Mouse (Mus musculus) CH12.LX (cell line): Measurements from ENCODE around the gene Olfr213. TPM values are rescaled to one million over a fixed set of nuclear protein-coding genes. Genes with fewer than 3 reads are reported as not detected.
"Not testable (repeated sequence)": the region's sequence is repeated elsewhere in the genome, so short reads cannot be mapped to it uniquely, and the experiment has no call there.

ENCODE experiments used
- DNase-seq: peaks from one replicate; pipeline ENCODE4 v3.0.0-alpha.2; 2013; ENCODE audit errors: extremely low read depth
- H3K27ac ChIP-seq: 2 replicates; pipeline ENCODE4 v1.5.1; 2012; ENCODE audit warnings: low read depth, mild to moderate bottlenecking, control low read depth, moderate library complexity; ENCODE audit not compliant: insufficient read depth
- H3K27me3 ChIP-seq: replicated peaks from 2 replicates; pipeline ENCODE3; 2012; ENCODE audit warnings: inconsistent platforms
- H3K36me3 ChIP-seq, 2 experiments: replicated peaks in 1 of 2; 2 replicates each; pipeline versions ENCODE3 to v1.6.1; 2012; ENCODE audit warnings: inconsistent platforms in 1 of 2, low read length in 1 of 2, mild to moderate bottlenecking in 1 of 2, mixed read lengths in 1 of 2, moderate library complexity in 1 of 2; ENCODE audit not compliant: control insufficient read depth in 1 of 2, insufficient read depth in 1 of 2
- H3K4me1 ChIP-seq, 2 experiments: 2 replicates each; pipeline ENCODE4 v1.6.1; 2012; ENCODE audit warnings: inconsistent platforms in 1 of 2, moderate library complexity in 1 of 2; ENCODE audit not compliant: insufficient read depth in 2 of 2, control insufficient read depth in 1 of 2
- H3K4me2 ChIP-seq: 2 replicates; pipeline ENCODE4 v1.6.1; 2012; ENCODE audit warnings: low read depth, mild to moderate bottlenecking, control low read depth; ENCODE audit not compliant: poor library complexity, insufficient read depth, severe bottlenecking
- H3K4me3 ChIP-seq, 3 experiments: fragments of 150-350 bp in 1 of 3; sonication (generic) in 1 of 3; replicated peaks in 1 of 3; 2 replicates each; pipeline versions ENCODE3 to v1.5.1; 2011 to 2012; ENCODE audit warnings: low read depth in 2 of 3, low read length in 2 of 3, mild to moderate bottlenecking in 2 of 3, moderate library complexity in 2 of 3, control low read depth in 1 of 3, improper control_type of control experiment in 1 of 3, inconsistent platforms in 1 of 3, mixed read lengths in 1 of 3; ENCODE audit not compliant: poor library complexity in 1 of 3
- H3K79me2 ChIP-seq: replicated peaks from 2 replicates; pipeline ENCODE4 v1.6.1; 2012; ENCODE audit warnings: mild to moderate bottlenecking, moderate library complexity; ENCODE audit not compliant: control insufficient read depth, poor library complexity, insufficient read depth, severe bottlenecking; ENCODE audit errors: extremely low read depth
- H3K9ac ChIP-seq: 2 replicates; pipeline ENCODE4 v1.6.1; 2012; ENCODE audit warnings: low read depth, mild to moderate bottlenecking, control low read depth, moderate library complexity; ENCODE audit not compliant: insufficient read depth
- H3K9me3 ChIP-seq: replicated peaks from 2 replicates; pipeline ENCODE3; 2012; ENCODE audit warnings: low read length, inconsistent platforms, mixed read lengths
- BHLHE40 ChIP-seq: IDR thresholded peaks from 2 replicates; pipeline ENCODE4 v1.6.1; 2011; ENCODE audit warnings: mild to moderate bottlenecking, low read depth, low read length, improper control_type of control experiment
- CHD1 ChIP-seq: IDR thresholded peaks from 2 replicates; pipeline ENCODE4 v1.6.1; 2012; ENCODE audit warnings: low read depth, low read length, improper control_type of control experiment, inconsistent platforms
- CHD2 ChIP-seq: IDR thresholded peaks from 2 replicates; pipeline ENCODE4 v1.6.1; 2011; ENCODE audit warnings: low read length, improper control_type of control experiment
- E2F4 ChIP-seq: IDR thresholded peaks from 2 replicates; pipeline ENCODE4 v1.6.1; 2011; ENCODE audit warnings: low read depth, low read length, improper control_type of control experiment; ENCODE audit not compliant: insufficient replicate concordance
- ELF1 ChIP-seq: IDR thresholded peaks from 2 replicates; pipeline ENCODE4 v1.6.1; 2014; ENCODE audit warnings: low read depth, mild to moderate bottlenecking, inconsistent platforms, low read length, improper control_type of control experiment
- EP300 ChIP-seq: IDR thresholded peaks from 2 replicates; pipeline ENCODE4 v1.6.1; 2011; ENCODE audit warnings: low read length, improper control_type of control experiment
- HCFC1 ChIP-seq: IDR thresholded peaks from 2 replicates; pipeline ENCODE4 v1.6.1; 2012; ENCODE audit warnings: low read depth, mild to moderate bottlenecking, inconsistent platforms, low read length, improper control_type of control experiment
- JUN ChIP-seq: IDR thresholded peaks from 2 replicates; pipeline ENCODE4 v1.6.1; 2011; ENCODE audit warnings: low read depth, mild to moderate bottlenecking, low read length, improper control_type of control experiment, moderate library complexity; ENCODE audit not compliant: insufficient read depth
- JUND ChIP-seq: conservative IDR thresholded peaks from 2 replicates; pipeline ENCODE4 v1.6.1; 2011; ENCODE audit warnings: low read depth, low read length, improper control_type of control experiment
- KAT2A ChIP-seq: IDR thresholded peaks from 2 replicates; pipeline ENCODE4 v1.6.1; 2012; ENCODE audit warnings: low read length, improper control_type of control experiment, inconsistent platforms; ENCODE audit not compliant: insufficient replicate concordance
- MAFK ChIP-seq: IDR thresholded peaks from 2 replicates; pipeline ENCODE4 v1.6.1; 2011; ENCODE audit warnings: low read length, improper control_type of control experiment; ENCODE audit not compliant: insufficient replicate concordance
- MAZ ChIP-seq: IDR thresholded peaks from 2 replicates; pipeline ENCODE4 v1.6.1; 2012; ENCODE audit warnings: low read depth, mild to moderate bottlenecking, inconsistent platforms, low read length, improper control_type of control experiment, moderate library complexity
- MXI1 ChIP-seq: IDR thresholded peaks from 2 replicates; pipeline ENCODE4 v1.6.1; 2011; ENCODE audit warnings: mild to moderate bottlenecking, low read depth, low read length, improper control_type of control experiment
- NELFE ChIP-seq: IDR thresholded peaks from 2 replicates; pipeline ENCODE4 v1.6.1; 2011; ENCODE audit warnings: low read depth, low read length, improper control_type of control experiment
- POLR2AphosphoS2 ChIP-seq: IDR thresholded peaks from 2 replicates; pipeline ENCODE4 v1.6.1; 2011; ENCODE audit warnings: low read depth, low read length, improper control_type of control experiment
- RCOR1 ChIP-seq: conservative IDR thresholded peaks from 2 replicates; pipeline ENCODE4 v1.6.1; 2012; ENCODE audit warnings: low read depth, mild to moderate bottlenecking, inconsistent platforms, low read length, improper control_type of control experiment
- SIN3A ChIP-seq: IDR thresholded peaks from 2 replicates; pipeline ENCODE4 v1.6.1; 2012; ENCODE audit warnings: low read length, improper control_type of control experiment, inconsistent platforms
- UBTF ChIP-seq: IDR thresholded peaks from 2 replicates; pipeline ENCODE4 v1.6.1; 2012; ENCODE audit warnings: low read depth, mild to moderate bottlenecking, inconsistent platforms, low read length, improper control_type of control experiment, moderate library complexity
- USF2 ChIP-seq: conservative IDR thresholded peaks from 2 replicates; pipeline ENCODE4 v1.6.1; 2011; ENCODE audit warnings: low read depth, low read length, improper control_type of control experiment
- ZC3H11A ChIP-seq: IDR thresholded peaks from 2 replicates; pipeline ENCODE4 v1.6.1; 2012; ENCODE audit warnings: low read depth, mild to moderate bottlenecking, inconsistent platforms, low read length, improper control_type of control experiment
- ZKSCAN1 ChIP-seq: IDR thresholded peaks from 2 replicates; pipeline ENCODE4 v1.6.1; 2012; ENCODE audit warnings: low read depth, inconsistent platforms, low read length, improper control_type of control experiment, borderline replicate concordance
- dilution Hi-C: fragments of 300-500 bp; cut with MboI; formaldehyde crosslinking; loops from 2 replicates; pipeline ENCODE4 v1.14.3; 2020; ENCODE audit warnings: low sequenced_read_pairs; ENCODE audit not compliant: extremely low pct_unique_long_range_greater_than_20kb, extremely low pct_ligation_motif_present
- in situ Hi-C: fragments of 300-500 bp; cut with MboI; formaldehyde crosslinking; loops from 3 replicates; pipeline ENCODE4 v1.14.3; 2019; ENCODE audit warnings: low sequenced_read_pairs, low pct_ligation_motif_present, low pct_unique_long_range_greater_than_20kb, mixed read lengths
- polyA plus RNA-seq: library from polyadenylated mRNA; unstranded; fragments of >175 nt; gene quantifications from 2 replicates; pipeline ENCODE4 v1.2.1, GENCODE M21; 2012; ENCODE audit warnings: low read depth; ENCODE audit not compliant: insufficient read length
- total RNA-seq, 2 experiments: library from RNA; depleted of rRNA; stranded (reverse); fragments of 300-350 nt in 1 of 2; fragments of >200 nt in 1 of 2; gene quantifications; 2 replicates each; pipeline ENCODE4 v1.2.3; 2012 to 2014

Gene Olfr213
- total and polyA plus RNA-seq, 3 experiments = not detected

- dilution Hi-C loops (no loop called here), in situ Hi-C loops (no loop called here)
- Histone ChIP-seq H3K9me3 (no peaks in the 10 kb centered on the region), H3K4me3 (no peak overlapping the region), H3K9ac (no peak overlapping the region), H3K4me1 (peaks cover 4 to 8% of the 10 kb centered on the region in 2 experiments), H3K79me2 (no peaks in the 10 kb centered on the region), H3K27me3 (peaks cover 3% of the 10 kb centered on the region), H3K4me2 (no peak overlapping the region), H3K27ac (no peak overlapping the region), H3K36me3 (no peaks in the 10 kb centered on the region)
- TF ChIP-seq ZC3H11A = no peak
- TF ChIP-seq ZKSCAN1 = no peak
- TF ChIP-seq USF2 = no peak
- no peak for TF ChIP-seq CHD2
- TF ChIP-seq EP300 = no peak
- TF ChIP-seq E2F4 = no peak
- no peak for TF ChIP-seq NELFE
- no peak for TF ChIP-seq JUND
- no peak for TF ChIP-seq JUN
- no peak for TF ChIP-seq ELF1
- no peak for TF ChIP-seq SIN3A
- TF ChIP-seq HCFC1 = no peak
- TF ChIP-seq KAT2A = no peak
- TF ChIP-seq MAFK = no peak
- no peak for TF ChIP-seq MXI1
- TF ChIP-seq POLR2AphosphoS2 = no peak
- TF ChIP-seq MAZ = no peak
- TF ChIP-seq CHD1 = no peak
- no peak for TF ChIP-seq UBTF
- DNase-seq = no peak
These were observed 44.5 kb upstream of the Olfr213 start for GRCm38 (mm10) chr6:116493742-116494141.

DNA sequence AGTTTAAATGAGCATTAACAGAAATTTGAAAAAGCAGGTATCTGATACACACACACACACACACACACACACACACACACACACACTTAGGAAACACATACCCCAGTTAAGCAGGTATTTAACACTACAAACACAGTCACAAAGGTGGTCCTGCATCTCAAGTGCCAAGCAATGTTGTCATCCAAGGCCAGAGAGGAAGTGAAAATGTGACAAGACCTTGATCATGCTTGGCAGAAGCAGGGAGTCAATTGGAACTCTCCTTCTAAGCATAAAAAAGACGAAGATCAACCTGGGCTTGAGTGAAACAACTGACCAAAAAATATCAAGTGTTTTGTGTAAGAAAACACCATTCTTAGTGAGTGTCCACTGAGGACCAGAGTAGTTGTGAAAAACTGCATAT is 42.3 kb upstream of the Olfr213 start:
- DNase-seq = no peak
- H3K9ac ChIP-seq = no peak overlapping the region
- in situ Hi-C loops = no loop called here
- no peak overlapping the region for H3K27ac ChIP-seq
- dilution Hi-C loops = no loop called here
- TF ChIP-seq BHLHE40 (no peak), KAT2A (no peak), RCOR1 (no peak), ZKSCAN1 (no peak), CHD2 (no peak), JUN (no peak), MXI1 (no peak)
- no peaks in the 10 kb centered on the region for H3K79me2 ChIP-seq
- H3K4me1 ChIP-seq = no peaks in the 10 kb centered on the region; a peak in 1 of 4 replicates
- H3K27me3 ChIP-seq = peaks cover 3% of the 10 kb centered on the region
- no peaks in the 10 kb centered on the region for H3K36me3 ChIP-seq
- no peaks in the 10 kb centered on the region for H3K9me3 ChIP-seq
- no peak overlapping the region for H3K4me3 ChIP-seq
- no peak overlapping the region for H3K4me2 ChIP-seq

DNA sequence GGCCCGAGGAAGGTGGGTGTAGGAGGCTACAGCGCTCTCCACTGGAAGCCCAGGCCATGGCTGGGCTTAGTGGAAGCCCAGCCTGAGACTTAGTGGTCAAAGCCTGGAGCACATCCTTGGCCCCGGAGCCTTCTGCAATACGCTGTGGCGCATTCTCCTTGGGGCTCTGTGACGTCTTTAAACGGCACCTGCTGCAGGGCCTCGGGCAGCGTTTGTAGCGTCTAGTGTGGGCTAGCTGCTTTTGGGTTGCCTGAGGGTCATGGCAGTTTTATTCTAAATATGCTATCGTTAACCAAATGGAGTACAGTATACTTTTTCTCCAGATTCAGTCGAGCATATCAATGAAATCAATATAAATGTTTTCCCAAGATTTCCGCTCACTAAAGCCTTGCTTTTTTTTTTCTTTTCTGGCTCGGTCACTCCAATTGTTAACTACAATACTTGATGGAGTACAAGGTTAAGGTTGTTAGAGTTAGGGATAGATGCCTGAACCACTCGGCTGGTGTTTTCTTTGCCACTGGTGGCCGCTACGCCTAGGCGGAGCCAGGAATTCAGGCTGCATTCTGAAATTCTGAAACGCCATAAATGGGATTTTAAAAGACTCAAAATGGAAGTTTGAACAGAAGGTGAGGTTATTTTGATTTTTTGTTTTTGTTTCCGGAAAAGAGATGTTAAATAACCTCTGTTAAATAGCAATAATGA is 31.8 kb upstream of the Olfr213 start, which contains the start of gene Olfr212:
Gene Olfr212, plus strand, starts transcription at position 215 of the 702 bp plus-strand sequence.
- H3K27me3 ChIP-seq, H3K27ac ChIP-seq, H3K4me3 ChIP-seq, H3K36me3 ChIP-seq, H3K9ac ChIP-seq, H3K79me2 ChIP-seq, H3K4me2 ChIP-seq, DNase-seq, in situ Hi-C loops, H3K9me3 ChIP-seq, H3K4me1 ChIP-seq, dilution Hi-C loops: not testable (repeated sequence)
